Mouse (Mus musculus) MEL (cell line): Measurements from ENCODE around the gene Sardh. TPM values are rescaled to one million over a fixed set of nuclear protein-coding genes. Genes with fewer than 3 reads are reported as not detected.

ENCODE experiments used
- DNase-seq: peaks from one replicate; pipeline ENCODE4 v3.0.0; 2011; ENCODE audit warnings: low read depth, low spot score
- H3K27ac ChIP-seq: 2 replicates; pipeline ENCODE4 v1.5.1; 2012; ENCODE audit warnings: low read depth, mild to moderate bottlenecking, control low read depth, low read length, moderate library complexity; ENCODE audit not compliant: control insufficient read depth
- H3K27me3 ChIP-seq, 2 experiments: fragments of 150-350 bp in 1 of 2; sonication (generic) in 1 of 2; 2 replicates each; pipeline ENCODE4 v1.6.1; 2012; ENCODE audit warnings: low read length in 2 of 2, mild to moderate bottlenecking in 2 of 2, improper control_type of control experiment in 1 of 2, moderate library complexity in 1 of 2; ENCODE audit not compliant: insufficient read depth in 2 of 2, control insufficient read depth in 1 of 2
- H3K36me3 ChIP-seq, 2 experiments: 2 replicates each; pipeline ENCODE4 v1.6.1; 2012 to 2014; ENCODE audit warnings: low read length in 2 of 2, improper control_type of control experiment in 1 of 2, inconsistent platforms in 1 of 2, mild to moderate bottlenecking in 1 of 2; ENCODE audit not compliant: insufficient read depth in 2 of 2, control insufficient read depth in 1 of 2
- H3K4me1 ChIP-seq, 2 experiments: fragments of 150-350 bp in 1 of 2; sonication (generic) in 1 of 2; 2 replicates each; pipeline ENCODE4 v1.6.1; 2012; ENCODE audit warnings: low read length in 2 of 2, improper control_type of control experiment in 1 of 2, mild to moderate bottlenecking in 1 of 2; ENCODE audit not compliant: insufficient read depth in 2 of 2, control insufficient read depth in 1 of 2
- H3K4me3 ChIP-seq, 2 experiments: fragments of 150-350 bp in 1 of 2; sonication (generic) in 1 of 2; 2 replicates each; pipeline ENCODE4 v1.5.1; 2012; ENCODE audit warnings: low read depth in 2 of 2, low read length in 2 of 2, mild to moderate bottlenecking in 2 of 2, moderate library complexity in 2 of 2, control low read depth in 1 of 2, improper control_type of control experiment in 1 of 2; ENCODE audit not compliant: control insufficient read depth in 1 of 2, insufficient read depth in 1 of 2
- H3K79me2 ChIP-seq: 2 replicates; pipeline ENCODE4 v1.6.1; 2012; ENCODE audit warnings: mild to moderate bottlenecking, low read length, moderate library complexity; ENCODE audit not compliant: control insufficient read depth, poor library complexity, insufficient read depth
- H3K9ac ChIP-seq: 2 replicates; pipeline ENCODE4 v1.6.1; 2012; ENCODE audit warnings: low read depth, mild to moderate bottlenecking, control low read depth, low read length, moderate library complexity; ENCODE audit not compliant: control insufficient read depth, poor library complexity, severe bottlenecking
- H3K9me3 ChIP-seq: fragments of 150-350 bp; sonication (generic); replicated peaks from 2 replicates; pipeline ENCODE4 v1.6.1; 2012; ENCODE audit warnings: mild to moderate bottlenecking, low read length, improper control_type of control experiment, moderate library complexity; ENCODE audit not compliant: insufficient read depth
- BHLHE40 ChIP-seq: IDR thresholded peaks from 2 replicates; pipeline ENCODE4 v1.6.1; 2012; ENCODE audit warnings: low read depth, mild to moderate bottlenecking, inconsistent platforms, low read length, improper control_type of control experiment, borderline replicate concordance
- CHD1 ChIP-seq: IDR thresholded peaks from 2 replicates; pipeline ENCODE4 v1.6.1; 2012; ENCODE audit warnings: low read depth, mild to moderate bottlenecking, inconsistent platforms, low read length, improper control_type of control experiment
- CHD2 ChIP-seq: IDR thresholded peaks from 2 replicates; pipeline ENCODE4 v1.6.1; 2011; ENCODE audit warnings: low read length, improper control_type of control experiment
- CTCF ChIP-seq, 3 experiments: IDR thresholded peaks in 2 of 3; conservative IDR thresholded peaks in 1 of 3; 2 replicates each; pipeline ENCODE4 v1.5.1; 2011 to 2012; ENCODE audit warnings: low read length in 3 of 3, low read depth in 2 of 3, mild to moderate bottlenecking in 2 of 3, improper control_type of control experiment in 1 of 3, inconsistent platforms in 1 of 3, mixed read lengths in 1 of 3, moderate library complexity in 1 of 3; ENCODE audit not compliant: control insufficient read depth in 1 of 3, insufficient read depth in 1 of 3, poor library complexity in 1 of 3, severe bottlenecking in 1 of 3
- ELF1 ChIP-seq: IDR thresholded peaks from 2 replicates; pipeline ENCODE4 v1.6.1; 2014; ENCODE audit warnings: low read depth, mild to moderate bottlenecking, inconsistent platforms, low read length, improper control_type of control experiment, moderate library complexity
- EP300 ChIP-seq, 2 experiments: IDR thresholded peaks; 2 replicates each; pipeline ENCODE4 v1.6.1; 2011; ENCODE audit warnings: improper control_type of control experiment in 2 of 2, low read length in 2 of 2, low read depth in 1 of 2, mild to moderate bottlenecking in 1 of 2
- GABPA ChIP-seq: IDR thresholded peaks from 2 replicates; pipeline ENCODE4 v1.6.1; 2012; ENCODE audit warnings: low read depth, mild to moderate bottlenecking, inconsistent platforms, low read length, improper control_type of control experiment, moderate library complexity
- GATA1 ChIP-seq: IDR thresholded peaks from 2 replicates; pipeline ENCODE4 v1.6.1; 2011; ENCODE audit warnings: low read depth, low read length, improper control_type of control experiment
- HCFC1 ChIP-seq: IDR thresholded peaks from 2 replicates; pipeline ENCODE4 v1.6.1; 2012; ENCODE audit warnings: low read depth, mild to moderate bottlenecking, inconsistent platforms, low read length, improper control_type of control experiment, moderate library complexity
- JUND ChIP-seq: IDR thresholded peaks from 2 replicates; pipeline ENCODE4 v1.6.1; 2011; ENCODE audit warnings: low read depth, mild to moderate bottlenecking, improper control_type of control experiment, low read length
- KAT2A ChIP-seq: conservative IDR thresholded peaks from 2 replicates; pipeline ENCODE4 v1.6.1; 2012; ENCODE audit warnings: low read depth, low read length, improper control_type of control experiment, inconsistent platforms
- MAFK ChIP-seq: IDR thresholded peaks from 2 replicates; pipeline ENCODE4 v1.6.1; 2011; ENCODE audit warnings: low read depth, mild to moderate bottlenecking, low read length, improper control_type of control experiment, borderline replicate concordance
- MAX ChIP-seq: IDR thresholded peaks from 2 replicates; pipeline ENCODE4 v1.6.1; 2011; ENCODE audit warnings: low read length, improper control_type of control experiment
- MAZ ChIP-seq: IDR thresholded peaks from 2 replicates; pipeline ENCODE4 v1.6.1; 2012; ENCODE audit warnings: low read depth, mild to moderate bottlenecking, inconsistent platforms, low read length, improper control_type of control experiment
- MXI1 ChIP-seq: IDR thresholded peaks from 2 replicates; pipeline ENCODE4 v1.6.1; 2011; ENCODE audit warnings: mild to moderate bottlenecking, low read depth, low read length, improper control_type of control experiment
- MYB ChIP-seq: IDR thresholded peaks from 2 replicates; pipeline ENCODE4 v1.6.1; 2011; ENCODE audit warnings: mild to moderate bottlenecking, low read depth, low read length, improper control_type of control experiment
- MYC ChIP-seq: IDR thresholded peaks from 2 replicates; pipeline ENCODE4 v1.6.1; 2011; ENCODE audit warnings: low read depth, mild to moderate bottlenecking, low read length, improper control_type of control experiment, moderate library complexity
- NELFE ChIP-seq: IDR thresholded peaks from 2 replicates; pipeline ENCODE4 v1.6.1; 2011; ENCODE audit warnings: low read depth, low read length, improper control_type of control experiment
- POLR2A ChIP-seq, 2 experiments: IDR thresholded peaks; 2 replicates each; pipeline ENCODE4 v1.6.1; 2011 to 2012; ENCODE audit warnings: low read length in 2 of 2, mild to moderate bottlenecking in 2 of 2, control low read depth in 1 of 2, improper control_type of control experiment in 1 of 2, low read depth in 1 of 2, moderate library complexity in 1 of 2; ENCODE audit not compliant: control insufficient read depth in 1 of 2, insufficient read depth in 1 of 2, poor library complexity in 1 of 2
- POLR2AphosphoS2 ChIP-seq: IDR thresholded peaks from 2 replicates; pipeline ENCODE4 v1.6.1; 2011; ENCODE audit warnings: low read length, improper control_type of control experiment
- POLR2AphosphoS5 ChIP-seq: IDR thresholded peaks from 2 replicates; pipeline ENCODE4 v1.6.1; 2012; ENCODE audit warnings: low read depth, borderline replicate concordance, mild to moderate bottlenecking, inconsistent platforms, low read length, moderate library complexity, mixed read lengths
- RCOR1 ChIP-seq: IDR thresholded peaks from 2 replicates; pipeline ENCODE4 v1.6.1; 2012; ENCODE audit warnings: low read depth, mild to moderate bottlenecking, inconsistent platforms, low read length, improper control_type of control experiment
- SIN3A ChIP-seq: IDR thresholded peaks from 2 replicates; pipeline ENCODE4 v1.6.1; 2012; ENCODE audit warnings: low read length, improper control_type of control experiment, inconsistent platforms
- TAL1 ChIP-seq: IDR thresholded peaks from 2 replicates; pipeline ENCODE4 v1.6.1; 2012; ENCODE audit warnings: mild to moderate bottlenecking, inconsistent platforms, low read length, moderate library complexity, mixed read lengths
- ZNF384 ChIP-seq: IDR thresholded peaks from 2 replicates; pipeline ENCODE4 v1.6.1; 2012; ENCODE audit warnings: low read depth, mild to moderate bottlenecking, inconsistent platforms, low read length, improper control_type of control experiment
- polyA plus RNA-seq, 2 experiments: library from polyadenylated mRNA; stranded (reverse) in 1 of 2; unstranded in 1 of 2; fragments of >175 nt in 1 of 2; fragments of >200 nt in 1 of 2; gene quantifications; 2 replicates each; pipeline versions ENCODE4 v1.2.1 to v1.2.4; 2012; ENCODE audit warnings: low replicate concordance in 2 of 2, low read depth in 1 of 2; ENCODE audit not compliant: insufficient read length in 2 of 2, insufficient read depth in 1 of 2, missing spikeins in 1 of 2
- total RNA-seq: library from RNA; depleted of rRNA; stranded (reverse); fragments of 300-350 nt; gene quantifications from 2 replicates; pipeline ENCODE4 v1.2.3, GENCODE M21; 2012

Sardh gene
- total and polyA plus RNA-seq, 3 experiments, result 0.19 to 0.23 TPM; not detected in 1

DNA sequence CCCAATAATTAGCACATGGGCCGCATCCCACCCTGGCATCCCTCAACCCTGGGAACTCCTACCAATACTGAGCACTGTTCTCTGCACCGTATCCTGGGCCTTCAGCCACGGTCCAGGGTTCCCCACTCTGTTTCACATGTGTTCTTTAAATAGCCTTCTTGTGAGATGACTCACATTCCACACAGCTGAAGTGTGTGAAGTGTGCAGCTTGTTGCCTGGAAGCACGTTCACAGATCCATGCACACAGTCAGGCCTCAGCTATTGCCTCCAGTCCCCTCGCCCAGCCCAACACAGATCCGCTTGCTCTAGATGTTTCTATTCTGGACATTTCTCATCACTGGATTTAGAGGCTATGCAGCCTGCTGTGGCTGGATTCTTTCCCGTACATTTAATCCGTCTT is 69.0 kb downstream of the Sardh start:
- H3K4me1 ChIP-seq, result no peaks in the 10 kb centered on the region
- no peak overlapping the region for H3K4me3 ChIP-seq
- DNase-seq, result no peak
- no peaks in the 10 kb centered on the region for H3K36me3 ChIP-seq
- no peak overlapping the region for H3K9ac ChIP-seq
- TF ChIP-seq CHD2 (no peak), MAZ (no peak), MYC (no peak)
- H3K9me3 ChIP-seq, result no peaks in the 10 kb centered on the region
- H3K27ac ChIP-seq, result no peak overlapping the region
- H3K79me2 ChIP-seq, result no peaks in the 10 kb centered on the region
- peaks cover 9 to 19% of the 10 kb centered on the region in 2 experiments for H3K27me3 ChIP-seq

DNA sequence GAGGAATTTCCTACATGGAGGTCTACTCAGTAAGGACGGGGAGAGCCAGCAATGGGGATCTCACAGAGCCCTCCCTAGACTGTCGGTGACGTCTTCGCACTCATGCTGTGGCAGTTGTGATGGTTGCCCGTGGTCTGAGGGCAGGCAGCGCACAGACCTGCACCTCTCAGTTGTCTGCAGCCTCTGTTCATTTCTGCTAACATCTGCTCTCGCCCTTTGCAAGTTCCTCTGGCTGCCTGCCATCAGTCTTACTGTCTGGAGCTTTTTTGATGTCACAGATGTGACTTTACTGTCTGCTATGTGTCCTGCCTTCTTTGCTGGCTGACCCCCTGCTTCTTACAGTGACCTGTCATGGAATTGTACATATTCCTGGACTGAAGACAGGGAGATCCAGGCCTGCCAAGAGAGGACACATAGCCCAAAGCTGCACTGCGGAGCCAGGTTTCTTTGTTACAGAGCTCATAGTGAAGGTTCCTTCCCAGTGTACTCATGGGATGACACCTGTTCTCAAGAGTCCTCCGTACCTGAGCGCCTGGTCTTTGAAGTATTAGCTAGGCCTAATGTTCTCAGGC is 72.4 kb downstream of the Sardh start:
- no peak overlapping the region for H3K9ac ChIP-seq
- H3K27ac ChIP-seq, result no peak overlapping the region
- no peaks in the 10 kb centered on the region for H3K79me2 ChIP-seq
- H3K4me1 ChIP-seq, result no peaks in the 10 kb centered on the region
- H3K27me3 ChIP-seq, result peaks cover 19 to 24% of the 10 kb centered on the region in 2 experiments
- no peaks in the 10 kb centered on the region for H3K36me3 ChIP-seq
- no peak overlapping the region for H3K4me3 ChIP-seq
- DNase-seq, result no peak
- TF ChIP-seq JUND, result no peak
- TF ChIP-seq BHLHE40, result no peak
- no peak for TF ChIP-seq MXI1
- TF ChIP-seq POLR2AphosphoS2, result no peak
- no peak for TF ChIP-seq GATA1
- TF ChIP-seq KAT2A, result no peak
- TF ChIP-seq SIN3A, result no peak
- TF ChIP-seq MYC, result no peak
- no peaks in the 10 kb centered on the region for H3K9me3 ChIP-seq

- Histone ChIP-seq H3K9me3 (no peaks in the 10 kb centered on the region), H3K79me2 (no peaks in the 10 kb centered on the region), H3K9ac (no peak overlapping the region), H3K27me3 (peaks cover 22 to 32% of the 10 kb centered on the region in 2 experiments), H3K36me3 (no peaks in the 10 kb centered on the region), H3K4me3 (no peak overlapping the region), H3K4me1 (no peaks in the 10 kb centered on the region), H3K27ac (no peak overlapping the region)
- no peak for DNase-seq
- TF ChIP-seq RCOR1 (no peak), MAX (no peak), EP300 (IDR thresholded peaks at IDR 0.05; ENCODE audit: low read depth in 1 of 2, low read length in 2 of 2) (no peak), MAFK (no peak), POLR2A (IDR thresholded peaks at IDR 0.05; ENCODE audit: control insufficient read depth in 1 of 2, insufficient read depth in 1 of 2, low read depth in 1 of 2, low read length in 2 of 2, poor library complexity in 1 of 2) (no peak), GATA1 (no peak), KAT2A (no peak), CTCF (IDR thresholded peaks at IDR 0.05 in 2 of 3, conservative IDR thresholded peaks at IDR 0.05 in 1 of 3; ENCODE audit: control insufficient read depth in 1 of 3, insufficient read depth in 1 of 3, low read depth in 2 of 3, low read length in 3 of 3, poor library complexity in 1 of 3, severe bottlenecking in 1 of 3) (no peak), MYC (no peak), JUND (no peak), HCFC1 (no peak), GABPA (no peak), CHD1 (no peak), ZNF384 (no peak), MAZ (no peak), ELF1 (no peak), MYB (no peak), NELFE (no peak), POLR2AphosphoS5 (no peak), TAL1 (no peak)
These were observed 73.9 kb downstream of the Sardh start for GRCm38 (mm10) chr2:27174242-27174641.
